Mouse (Mus musculus): ENCODE results near the gene Gm5458. TPM values are rescaled to one million over a fixed set of nuclear protein-coding genes. Genes with fewer than 3 reads are reported as not detected.
A peak's percentile ranks its signal among the peaks of the same experiment; 100 is the strongest.
"Not testable (repeated sequence)": the region's sequence is repeated elsewhere in the genome, so short reads cannot be mapped to it uniquely, and the experiment has no call there.

Gene Gm5458
- not detected in 2 replicates for total RNA-seq (2017)

DNA sequence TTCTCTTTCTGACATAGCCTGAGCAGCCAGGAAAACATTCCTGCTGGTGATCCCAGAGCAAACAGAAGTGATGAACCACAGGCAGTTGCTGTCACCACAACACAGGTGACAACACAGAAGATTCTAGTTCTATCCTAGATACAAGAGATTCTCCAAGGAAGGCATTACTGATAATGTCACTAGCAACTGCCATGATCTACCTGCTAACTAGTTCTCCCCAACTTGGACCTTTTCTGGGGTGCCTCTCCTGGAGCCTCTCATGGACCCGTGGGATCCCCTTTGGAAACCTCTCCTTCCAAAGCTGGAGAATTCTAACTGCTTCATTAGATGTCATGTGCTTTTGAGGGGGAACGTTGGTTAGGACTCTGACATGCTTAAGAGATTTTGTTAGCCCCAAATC lies at the start of gene Gm5458:
Gene Gm5458, minus strand, starts transcription at position 101 of the 400 bp plus-strand sequence.
- not testable (repeated sequence) for ATAC-seq (replicated peaks; ENCODE audit: low read depth, poor library complexity, severe bottlenecking)

DNA sequence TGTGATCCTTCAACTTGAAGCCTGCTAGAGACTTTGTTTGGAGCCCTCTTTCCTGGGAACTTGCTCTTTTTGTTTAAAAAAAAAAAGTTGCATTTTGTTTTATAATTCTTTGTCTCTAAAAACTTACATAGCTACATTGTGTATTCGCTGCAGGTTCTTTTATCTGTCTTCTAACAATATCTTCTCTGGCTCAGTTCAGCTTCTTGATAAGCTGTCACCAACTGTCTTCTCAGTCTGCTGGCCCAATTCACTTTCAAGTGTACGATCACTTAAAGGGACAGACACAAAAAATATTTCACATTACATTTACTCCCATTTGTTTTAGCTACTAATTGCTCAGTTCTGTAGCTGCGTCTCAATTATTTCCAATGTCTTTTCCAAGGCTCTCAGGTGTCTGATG lies 43.9 kb upstream of the Gm5458 start:
- ATAC-seq (replicated peaks; ENCODE audit: low read depth, poor library complexity, severe bottlenecking): no peak

GRCm38 (mm10) chr14:19584804-19585667 lies 17.3 kb downstream of the Gm5458 start, which contains the start of gene Gm2237:
Gene Gm2237 (minus strand): TSS chr14:19585135.
- peak; percentile 58; the same call in 1 of the 2 replicates for ATAC-seq (replicated peaks; ENCODE audit: low read depth, poor library complexity, severe bottlenecking)

DNA sequence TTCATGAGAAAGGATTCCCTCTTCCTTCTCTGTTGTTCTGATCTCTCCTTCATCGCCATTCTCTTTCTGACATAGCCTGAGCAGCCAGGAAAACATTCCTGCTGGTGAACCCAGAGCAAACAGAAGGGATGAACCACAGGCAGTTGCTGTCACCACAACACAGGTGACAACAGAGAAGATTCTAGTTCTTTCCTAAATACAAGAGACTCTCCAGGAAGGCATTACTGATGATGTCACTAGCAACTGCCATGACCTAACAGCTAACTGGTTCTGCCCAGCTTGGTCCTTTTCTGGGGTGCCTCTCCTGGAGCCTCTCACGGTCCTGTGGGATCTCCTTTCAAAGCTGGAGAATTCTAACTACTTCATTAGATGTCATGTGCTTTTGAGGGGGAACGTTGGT lies 52.5 kb downstream of the Gm5458 start, which contains the start of gene Gm2244:
Gene Gm2244, minus strand, starts transcription at position 101 of the 400 bp plus-strand sequence.
- ATAC-seq (replicated peaks; ENCODE audit: low read depth, poor library complexity, severe bottlenecking): not testable (repeated sequence)

Other genes starting within 250 kb of the Gm5458 start
- 0.39 and 4.3 TPM in 2 replicates for gene Gm21738, start 183.7 kb downstream of the Gm5458 start, total RNA-seq (2017)
- not detected in 2 replicates for gene Gm2244, start 52.6 kb downstream of the Gm5458 start, total RNA-seq (2017)
- 1.6 and 5.7 TPM in 2 replicates for gene Gm2237, start 17.4 kb downstream of the Gm5458 start, total RNA-seq (2017)
- 0.82 and 1.2 TPM in 2 replicates for gene Nid2, start 148.7 kb upstream of the Gm5458 start, total RNA-seq (2017)
- 194 and 230 TPM in 2 replicates for gene Rtraf, start 221.2 kb upstream of the Gm5458 start, total RNA-seq (2017)